Mouse (Mus musculus) heart, embryonic 14.5 days (tissue): ENCODE data around the gene Flywch2. TPM values are rescaled to one million over a fixed set of nuclear protein-coding genes. Genes with fewer than 3 reads are reported as not detected.
A peak's percentile ranks its signal among the peaks of the same experiment; 100 is the strongest.

Source experiments
- ATAC-seq: fragments of 200-750 bp; cut with Nextera tagmentation; 2 replicates; pipeline ENCODE4 v1.8.0; 2017; ENCODE audit warnings: low read depth, moderate TSS enrichment; ENCODE audit not compliant: insufficient number of reproducible peaks, insufficient read depth, low FRiP score
- H3K27ac ChIP-seq, 2 experiments: fragments of 200-500 bp in 1 of 2; fragments of 300-500 bp in 1 of 2; sonication (generic) in 1 of 2; replicated peaks in 1 of 2; 2 replicates each; pipeline ENCODE4 v1.5.1; 2012 to 2014; ENCODE audit warnings: low read depth in 2 of 2, low read length in 2 of 2, control low read depth in 1 of 2, mild to moderate bottlenecking in 1 of 2, mixed read lengths in 1 of 2; ENCODE audit not compliant: control insufficient read depth in 1 of 2, insufficient read depth in 1 of 2
- H3K27me3 ChIP-seq: fragments of 300-500 bp; sonication (generic); 2 replicates; pipeline ENCODE4 v1.6.1; 2014; ENCODE audit warnings: mild to moderate bottlenecking, low read length, control low read depth; ENCODE audit not compliant: control insufficient read depth, insufficient read depth
- H3K36me3 ChIP-seq: fragments of 300-500 bp; sonication (generic); 2 replicates; pipeline ENCODE4 v1.6.1; 2014; ENCODE audit warnings: mild to moderate bottlenecking, control low read depth, low read length, mixed read lengths; ENCODE audit not compliant: control insufficient read depth, insufficient read depth
- H3K4me1 ChIP-seq, 2 experiments: fragments of 200-500 bp in 1 of 2; fragments of 300-500 bp in 1 of 2; sonication (generic) in 1 of 2; 2 replicates each; pipeline ENCODE4 v1.6.1; 2012 to 2014; ENCODE audit warnings: low read length in 2 of 2, control low read depth in 1 of 2, mixed read lengths in 1 of 2; ENCODE audit not compliant: control insufficient read depth in 2 of 2, insufficient read depth in 2 of 2
- H3K4me2 ChIP-seq: fragments of 300-500 bp; sonication (generic); 2 replicates; pipeline ENCODE4 v1.6.1; 2014; ENCODE audit warnings: mild to moderate bottlenecking, low read length
- H3K4me3 ChIP-seq, 2 experiments: fragments of 200-500 bp in 1 of 2; fragments of 300-500 bp in 1 of 2; sonication (generic) in 1 of 2; 2 replicates each; pipeline ENCODE4 v1.5.1; 2012 to 2014; ENCODE audit warnings: low read length in 2 of 2, mild to moderate bottlenecking in 2 of 2, control low read depth in 1 of 2, low read depth in 1 of 2, moderate library complexity in 1 of 2; ENCODE audit not compliant: control insufficient read depth in 1 of 2, insufficient read depth in 1 of 2
- H3K9ac ChIP-seq: fragments of 300-500 bp; sonication (generic); 2 replicates; pipeline ENCODE4 v1.6.1; 2014; ENCODE audit warnings: mild to moderate bottlenecking, low read length
- H3K9me3 ChIP-seq: fragments of 300-500 bp; sonication (generic); 2 replicates; pipeline ENCODE4 v1.6.1; 2016; ENCODE audit warnings: low read length, control low read depth; ENCODE audit not compliant: control insufficient read depth
- WGBS: fragments of 180-500 bp; shearing (Covaris S2); extraction: QIAGEN DNeasy Blood & Tissue Kit; methylation state at CpG from one replicate; pipeline ENCODE4 v1.1.7; 2014; 5-methylcytosine and 5-hydroxymethylcytosine counted together
- polyA plus RNA-seq: library from polyadenylated mRNA; unstranded; fragments of >200 nt; fragmentation: Nextera tagmentation; extraction: Ambion mirVana; gene quantifications from 2 replicates; pipeline ENCODE4 v1.2.1, GENCODE M21; 2014

Flywch2 gene
- polyA plus RNA-seq, 1 experiment from 2014 or later: 5.1 TPM

DNA sequence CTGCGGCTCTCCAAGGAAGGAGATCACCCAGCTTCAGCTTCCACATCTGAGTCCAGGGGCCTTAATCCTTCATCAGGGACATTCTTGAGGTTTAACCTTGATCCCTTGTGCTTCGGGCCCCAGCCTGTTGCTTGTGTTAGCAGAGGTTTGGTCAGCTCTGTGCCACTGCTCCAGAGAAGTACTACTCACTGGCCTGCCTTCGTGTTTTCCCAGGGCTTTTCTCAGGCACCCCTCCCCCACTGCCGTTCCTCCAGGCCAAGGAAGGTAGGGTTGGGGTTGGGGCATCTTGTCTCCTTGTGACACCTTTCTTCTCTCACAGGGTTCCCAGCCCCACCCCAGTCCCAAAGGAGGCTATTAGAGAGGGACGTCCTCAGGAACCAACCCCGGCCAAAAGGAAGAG lies 36.2 kb upstream of the Flywch2 start:
- no peak; the same call in 1 of the 2 replicates for ATAC-seq

GRCm38 (mm10) chr17:23820731-23821130 lies 34.9 kb upstream of the Flywch2 start:
- H3K27me3 ChIP-seq: no peaks in the 10 kb centered on the region
- H3K4me2 ChIP-seq: no peak overlapping the region
- 91% methylated on average over 5 of the region's 5 CpGs for WGBS
- H3K27ac ChIP-seq: no peak overlapping the region
- H3K36me3 ChIP-seq: peaks cover 100% of the 10 kb centered on the region
- no peaks in the 10 kb centered on the region for H3K4me1 ChIP-seq
- H3K9ac ChIP-seq: no peak overlapping the region
- H3K4me3 ChIP-seq: no peak overlapping the region
- H3K9me3 ChIP-seq: 0 out of 2 replicates have a peak, but pooled peaks cover 6% of the 10 kb centered on the region
- no peak for ATAC-seq

More for the DNA sequence above, 36.2 kb upstream of the Flywch2 start:
- 69% methylated on average over 6 of the region's 6 CpGs for WGBS
- 0 out of 2 replicates have a peak, but pooled peaks cover 6% of the 10 kb centered on the region for H3K9me3 ChIP-seq
- H3K36me3 ChIP-seq: peaks cover 100% of the 10 kb centered on the region
- no peak overlapping the region for H3K4me2 ChIP-seq
- H3K27ac ChIP-seq: no peak overlapping the region
- no peak overlapping the region for H3K9ac ChIP-seq
- no peak overlapping the region for H3K4me3 ChIP-seq
- H3K4me1 ChIP-seq: no peaks in the 10 kb centered on the region
- no peaks in the 10 kb centered on the region for H3K27me3 ChIP-seq

DNA sequence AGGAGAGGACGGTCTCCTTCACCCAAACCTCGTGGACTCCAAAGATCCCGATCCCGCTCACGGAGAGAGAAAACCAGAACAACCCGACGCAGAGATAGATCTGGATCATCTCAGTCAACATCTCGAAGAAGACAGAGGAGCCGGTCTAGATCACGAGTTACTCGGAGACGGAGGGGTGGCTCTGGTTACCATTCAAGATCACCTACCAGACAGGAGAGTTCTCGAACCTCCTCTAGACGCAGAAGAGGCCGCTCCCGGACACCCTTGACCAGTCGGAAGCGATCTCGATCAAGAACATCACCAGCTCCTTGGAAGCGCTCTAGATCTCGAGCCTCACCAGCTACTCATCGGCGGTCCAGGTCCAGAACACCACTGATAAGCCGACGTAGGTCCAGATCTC lies 33.4 kb upstream of the Flywch2 start:
- Histone ChIP-seq H3K27ac (no peak overlapping the region), H3K9me3 (peaks cover 9% of the 10 kb centered on the region; the same call in 1 of the 2 replicates), H3K4me3 (no peak overlapping the region), H3K9ac (no peak overlapping the region), H3K36me3 (peaks cover 100% of the 10 kb centered on the region), H3K4me2 (no peak overlapping the region), H3K4me1 (no peaks in the 10 kb centered on the region), H3K27me3 (no peaks in the 10 kb centered on the region)
- ATAC-seq: no peak
- 97% methylated on average over 25 of the region's 25 CpGs for WGBS

DNA sequence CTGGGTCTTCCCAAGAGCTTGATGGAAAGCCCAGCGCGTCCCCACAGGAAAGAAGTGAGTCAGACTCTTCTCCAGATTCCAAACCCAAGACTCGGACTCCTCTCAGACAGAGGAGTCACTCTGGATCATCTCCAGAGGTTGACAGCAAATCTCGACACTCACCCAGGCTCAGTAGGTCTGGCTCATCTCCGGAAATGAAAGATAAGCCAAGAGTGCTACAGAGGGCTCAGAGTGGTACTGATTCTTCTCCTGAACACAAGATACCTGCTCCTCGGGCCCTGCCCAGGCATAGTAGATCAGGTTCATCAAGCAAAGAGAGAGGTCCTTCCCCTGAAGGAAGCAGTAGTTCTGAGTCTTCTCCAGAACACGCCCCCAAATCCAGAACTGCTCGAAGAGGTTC lies 32.7 kb upstream of the Flywch2 start:
- Histone ChIP-seq H3K9me3 (peaks cover 9% of the 10 kb centered on the region; the same call in 1 of the 2 replicates), H3K27me3 (no peaks in the 10 kb centered on the region), H3K4me1 (no peaks in the 10 kb centered on the region), H3K27ac (no peak overlapping the region), H3K36me3 (peaks cover 100% of the 10 kb centered on the region), H3K9ac (no peak overlapping the region), H3K4me2 (no peak overlapping the region), H3K4me3 (no peak overlapping the region)
- ATAC-seq: no peak
- WGBS: 90% methylated on average over 8 of the region's 8 CpGs

GRCm38 (mm10) chr17:23815641-23816040 lies 29.8 kb upstream of the Flywch2 start:
- peaks cover 9% of the 10 kb centered on the region; the same call in 1 of the 2 replicates for H3K9me3 ChIP-seq
- ATAC-seq: no peak
- 98% methylated on average over 16 of the region's 16 CpGs for WGBS

DNA sequence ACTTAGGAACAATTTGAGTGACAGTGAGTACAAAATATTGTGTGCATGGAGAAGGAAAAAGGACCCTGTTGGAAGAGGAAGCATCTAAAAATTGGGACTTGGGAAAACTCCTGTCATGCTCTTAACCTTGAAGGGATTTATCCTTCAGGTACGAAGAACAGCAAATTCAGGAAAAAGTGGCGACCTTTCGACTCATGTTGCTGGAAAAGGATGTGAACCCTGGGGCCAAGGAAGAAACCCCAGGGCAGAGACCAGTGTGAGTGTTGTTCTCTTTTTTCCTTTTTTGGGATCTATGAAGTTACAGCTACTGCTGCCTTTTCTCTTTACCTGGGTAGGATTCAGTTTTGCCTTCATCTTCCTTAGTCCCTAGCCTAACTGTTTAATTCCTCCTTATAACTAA lies 22.0 kb upstream of the Flywch2 start:
- no peak for ATAC-seq

More at GRCm38 (mm10) chr17:23815641-23816040, 29.8 kb upstream of the Flywch2 start:
- Histone ChIP-seq H3K27me3 (no peaks in the 10 kb centered on the region), H3K27ac (no peak overlapping the region), H3K4me2 (no peak overlapping the region), H3K9ac (no peak overlapping the region), H3K4me3 (no peak overlapping the region), H3K36me3 (peaks cover 99% of the 10 kb centered on the region), H3K4me1 (no peaks in the 10 kb centered on the region)

GRCm38 (mm10) chr17:23806867-23807266 lies 21.0 kb upstream of the Flywch2 start:
- H3K9me3 ChIP-seq: no peaks in the 10 kb centered on the region
- peaks cover 5 to 26% of the 10 kb centered on the region in 2 experiments for H3K4me1 ChIP-seq
- H3K9ac ChIP-seq: no peak overlapping the region
- WGBS: 74% methylated on average over 25 of the region's 25 CpGs
- H3K27me3 ChIP-seq: no peaks in the 10 kb centered on the region
- H3K4me3 ChIP-seq: no peak overlapping the region
- peak overlapping the region; percentile 35 for H3K4me2 ChIP-seq
- H3K27ac ChIP-seq: no peak overlapping the region
- H3K36me3 ChIP-seq: peaks cover 48% of the 10 kb centered on the region
- ATAC-seq: no peak

More for the DNA sequence above, 22.0 kb upstream of the Flywch2 start:
- Histone ChIP-seq H3K4me1 (peaks cover 0 to 26% of the 10 kb centered on the region in 2 experiments; a peak in 3 of 4 replicates), H3K27ac (no peak overlapping the region), H3K4me2 (no peak overlapping the region), H3K36me3 (peaks cover 59% of the 10 kb centered on the region), H3K9me3 (no peaks in the 10 kb centered on the region), H3K27me3 (no peaks in the 10 kb centered on the region), H3K9ac (no peak overlapping the region), H3K4me3 (no peak overlapping the region)
- 96% methylated on average over 3 of the region's 3 CpGs for WGBS
